Mouse (Mus musculus): ENCODE results near the gene Ly6g6f. TPM values are rescaled to one million over a fixed set of nuclear protein-coding genes. Genes with fewer than 3 reads are reported as not detected.
A peak's percentile ranks its signal among the peaks of the same experiment; 100 is the strongest.
"Not testable (repeated sequence)": the region's sequence is repeated elsewhere in the genome, so short reads cannot be mapped to it uniquely, and the experiment has no call there.

The Ly6g6f gene
- polyA plus RNA-seq, 1 experiment from 2014 or later = 0.13 TPM

DNA sequence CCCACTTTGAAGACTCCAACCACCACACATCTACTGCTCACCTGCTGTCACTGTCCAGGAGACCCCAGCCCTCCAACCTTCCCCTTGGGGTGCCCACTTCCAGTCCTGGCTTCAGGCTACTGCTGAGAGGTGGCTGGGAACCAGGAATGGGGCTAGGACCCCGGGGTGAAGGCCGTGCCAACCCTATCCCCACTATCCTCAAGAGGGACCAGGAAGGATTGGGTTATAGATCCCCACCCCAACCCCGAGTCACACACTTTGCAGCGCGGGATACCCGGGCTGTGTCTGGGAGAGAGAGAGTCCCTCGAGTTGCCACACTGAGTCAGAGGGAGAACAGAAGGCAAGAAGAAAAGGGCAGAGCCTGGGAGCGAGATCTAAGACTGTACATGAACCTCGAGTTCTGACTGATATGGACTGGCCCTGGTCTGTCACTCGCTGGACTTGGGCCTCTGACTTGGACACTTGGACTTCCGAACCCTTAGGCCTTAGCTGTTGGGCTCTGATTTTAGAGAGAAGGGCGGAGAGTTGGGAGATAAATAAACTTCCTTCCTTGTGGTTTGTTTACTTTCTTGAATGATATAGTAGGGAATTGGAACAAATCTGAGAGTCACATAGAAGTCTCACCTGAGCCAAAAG, 39.0 kb upstream of the Ly6g6f start:
- not testable (repeated sequence) for H3K27me3 ChIP-seq; H3K4me3 ChIP-seq; H3K9me3 ChIP-seq; ATAC-seq (ENCODE audit: insufficient number of reproducible peaks, low FRiP score, low TSS enrichment, low read depth); H3K4me2 ChIP-seq; H3K27ac ChIP-seq; H3K9ac ChIP-seq
- peaks cover 52% of the 10 kb centered on the region for H3K4me1 ChIP-seq
- 94% methylated on average over 12 of the region's 12 CpGs for WGBS
- peaks cover 26% of the 10 kb centered on the region for H3K36me3 ChIP-seq

- H3K27ac ChIP-seq; H3K4me2 ChIP-seq; H3K9me3 ChIP-seq; ATAC-seq (ENCODE audit: insufficient number of reproducible peaks, low FRiP score, low TSS enrichment, low read depth); H3K9ac ChIP-seq; H3K4me3 ChIP-seq; H3K27me3 ChIP-seq: not testable (repeated sequence)
- WGBS = 91% methylated on average over 9 of the region's 9 CpGs
- Histone ChIP-seq H3K36me3 (peaks cover 29% of the 10 kb centered on the region), H3K4me1 (peaks cover 45% of the 10 kb centered on the region)
Observed at GRCm38 (mm10) chr17:35123287-35123686, 37.9 kb upstream of the Ly6g6f start.

GRCm38 (mm10) chr17:35121871-35122303, 36.5 kb upstream of the Ly6g6f start, which contains the start of gene Csnk2b:
Csnk2b (minus strand) TSS chr17:35122053.
- under 1% methylated on average over 19 of the region's 19 CpGs for WGBS
- peak within 1 kb of the TSS; percentile 94 for H3K9ac ChIP-seq
- H3K27me3 ChIP-seq = no peaks in the 10 kb centered on the region
- peak within 1 kb of the TSS; percentile 93 for H3K27ac ChIP-seq
- peaks cover 39% of the 10 kb centered on the region for H3K36me3 ChIP-seq
- peak within 1 kb of the TSS; percentile 87 for H3K4me3 ChIP-seq
- H3K4me1 ChIP-seq = peaks cover 34% of the 10 kb centered on the region
- H3K9me3 ChIP-seq = no peaks in the 10 kb centered on the region
- peak within 1 kb of the TSS; percentile 90 for H3K4me2 ChIP-seq
- ATAC-seq (ENCODE audit: insufficient number of reproducible peaks, low FRiP score, low TSS enrichment, low read depth) = no peak

GRCm38 (mm10) chr17:35121143-35121799, 35.9 kb upstream of the Ly6g6f start, which contains the start of gene Gpank1:
Gpank1 (plus strand) TSS chr17:35121455.
- H3K4me1 ChIP-seq = peaks cover 30% of the 10 kb centered on the region
- peaks cover 44% of the 10 kb centered on the region for H3K36me3 ChIP-seq
- WGBS = under 1% methylated on average over 50 of the region's 50 CpGs
- peak within 1 kb of the TSS; percentile 87 for H3K4me3 ChIP-seq
- H3K27me3 ChIP-seq = no peaks in the 10 kb centered on the region
- peak; percentile 96 for ATAC-seq (ENCODE audit: insufficient number of reproducible peaks, low FRiP score, low TSS enrichment, low read depth)
- peak within 1 kb of the TSS; percentile 93 for H3K27ac ChIP-seq
- peak within 1 kb of the TSS; percentile 94 for H3K9ac ChIP-seq
- H3K9me3 ChIP-seq = no peaks in the 10 kb centered on the region
- H3K4me2 ChIP-seq = peak within 1 kb of the TSS; percentile 90

DNA sequence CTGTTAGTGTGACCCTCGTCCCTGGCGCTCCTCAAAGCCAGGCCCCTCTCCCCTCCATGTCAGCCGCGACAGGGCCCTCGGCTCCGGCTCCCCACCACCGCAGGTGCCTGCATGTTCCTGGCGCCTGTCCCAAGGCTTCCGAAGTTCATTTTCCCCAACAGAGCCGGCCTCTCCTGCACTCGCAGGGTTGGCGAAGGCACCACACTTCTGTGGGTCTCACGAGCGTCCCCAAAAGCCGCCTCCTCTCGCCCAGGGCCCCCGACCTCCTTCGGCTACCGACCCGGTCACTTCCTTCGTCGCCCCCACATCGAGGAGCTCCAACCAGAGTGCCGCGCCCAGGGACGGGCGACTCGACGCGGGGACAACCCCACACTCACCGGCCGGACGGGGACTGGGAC, 35.3 kb upstream of the Ly6g6f start:
- ATAC-seq (ENCODE audit: insufficient number of reproducible peaks, low FRiP score, low TSS enrichment, low read depth) = no peak
- Histone ChIP-seq H3K9me3 (no peaks in the 10 kb centered on the region), H3K27ac (peak overlapping the region; percentile 81), H3K4me3 (peak overlapping the region; percentile 87), H3K36me3 (peaks cover 49% of the 10 kb centered on the region), H3K4me1 (peaks cover 29% of the 10 kb centered on the region), H3K9ac (peak overlapping the region; percentile 94), H3K4me2 (peak overlapping the region; percentile 87), H3K27me3 (no peaks in the 10 kb centered on the region)
- WGBS = under 1% methylated on average over 33 of the region's 33 CpGs

DNA sequence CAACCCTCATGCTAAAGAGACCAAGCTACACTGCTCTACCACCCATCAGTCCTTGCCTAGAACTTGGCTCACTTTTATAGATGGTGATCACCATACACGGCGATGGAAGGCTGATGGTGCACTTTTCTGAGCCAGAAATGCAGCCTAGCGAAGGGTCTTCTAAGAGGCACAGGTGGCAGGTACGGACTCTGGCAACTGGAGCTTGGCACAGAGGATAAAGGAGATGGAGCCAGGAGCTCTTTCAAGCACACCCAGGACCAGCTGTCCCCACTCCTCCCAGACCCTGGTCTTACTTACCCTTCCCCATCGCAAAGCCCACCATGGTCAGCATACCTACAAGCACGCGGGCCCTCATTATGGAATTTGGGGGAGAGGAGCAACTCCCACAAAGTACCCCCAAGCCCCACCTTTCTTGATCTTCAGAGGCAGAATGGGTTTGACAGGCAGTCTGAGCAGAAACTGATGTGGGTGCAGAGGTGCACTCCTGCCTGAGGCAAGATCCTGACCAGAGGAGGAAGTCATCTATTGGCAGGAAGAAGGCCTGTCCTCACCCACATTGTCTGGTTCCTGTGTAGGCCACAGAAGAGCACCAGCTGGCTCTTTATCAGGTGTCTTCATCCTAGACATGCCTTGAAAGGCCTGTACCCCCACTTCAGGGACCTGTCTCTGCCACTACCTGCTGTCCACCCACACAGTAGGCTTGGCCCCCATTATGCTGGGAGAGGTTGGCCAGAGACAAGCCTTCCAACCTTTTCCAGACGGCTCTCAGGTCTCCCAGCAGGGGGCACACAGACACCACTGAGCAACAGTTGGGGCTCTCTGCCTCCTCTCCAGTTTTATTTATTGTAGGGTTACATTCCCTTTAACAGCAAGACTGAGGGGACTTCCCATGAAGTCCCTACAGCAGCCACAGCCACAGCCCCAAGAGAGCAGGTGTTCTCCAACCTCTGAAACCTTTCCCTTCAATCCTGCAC, 29.9 kb upstream of the Ly6g6f start, which contains the start of gene Ly6g5b:
TSS of gene Ly6g5b (minus strand) at position 383 of the 974 bp plus-strand sequence.
- H3K4me1 ChIP-seq = peaks cover 8% of the 10 kb centered on the region
- no peak within 1 kb of the TSS for H3K4me2 ChIP-seq
- no peaks in the 10 kb centered on the region for H3K9me3 ChIP-seq
- no peak within 1 kb of the TSS for H3K27ac ChIP-seq
- peaks cover 55% of the 10 kb centered on the region for H3K36me3 ChIP-seq
- H3K4me3 ChIP-seq = no peak within 1 kb of the TSS
- no peak within 1 kb of the TSS for H3K9ac ChIP-seq
- WGBS = 83% methylated on average over 8 of the region's 8 CpGs
- no peaks in the 10 kb centered on the region for H3K27me3 ChIP-seq
- no peak for ATAC-seq (ENCODE audit: insufficient number of reproducible peaks, low FRiP score, low TSS enrichment, low read depth)

- ATAC-seq (ENCODE audit: insufficient number of reproducible peaks, low FRiP score, low TSS enrichment, low read depth) = no peak
- H3K9me3 ChIP-seq = no peaks in the 10 kb centered on the region
- no peaks in the 10 kb centered on the region for H3K4me1 ChIP-seq
- no peak overlapping the region for H3K4me2 ChIP-seq
- H3K27me3 ChIP-seq = no peaks in the 10 kb centered on the region
- WGBS = 81% methylated on average over 9 of the region's 9 CpGs
- H3K9ac ChIP-seq = no peak overlapping the region
- no peak overlapping the region for H3K27ac ChIP-seq
- H3K4me3 ChIP-seq = no peak overlapping the region
- peaks cover 29% of the 10 kb centered on the region for H3K36me3 ChIP-seq
Observed at GRCm38 (mm10) chr17:35111774-35112173, 26.4 kb upstream of the Ly6g6f start.

DNA sequence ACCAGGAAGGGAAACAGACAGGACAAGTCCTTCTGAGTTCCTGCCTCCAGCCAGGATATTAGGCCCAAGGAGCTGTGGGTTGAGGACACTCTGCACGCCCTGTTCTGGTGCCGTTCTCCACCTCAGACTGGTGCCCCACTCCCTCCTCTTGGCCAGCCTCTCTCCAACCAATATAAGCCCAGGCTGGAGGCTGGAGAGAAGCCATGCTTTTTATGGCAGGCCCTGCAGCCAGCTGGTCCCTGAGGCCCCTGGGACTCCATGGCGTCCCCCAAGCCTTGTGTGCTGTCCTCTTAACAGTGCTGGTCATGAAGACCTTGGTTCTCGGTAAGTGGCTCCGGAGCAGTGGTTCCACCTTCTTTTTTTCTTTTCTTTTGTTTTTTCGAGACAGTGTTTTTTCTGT, 22.7 kb upstream of the Ly6g6f start, which contains the start of gene Ly6g5c:
TSS of gene Ly6g5c (plus strand) at position 183 of the 400 bp plus-strand sequence.
- no peaks in the 10 kb centered on the region for H3K27me3 ChIP-seq
- no peak within 1 kb of the TSS for H3K27ac ChIP-seq
- H3K4me2 ChIP-seq = no peak within 1 kb of the TSS
- no peak within 1 kb of the TSS for H3K9ac ChIP-seq
- H3K9me3 ChIP-seq = no peaks in the 10 kb centered on the region
- peaks cover 7% of the 10 kb centered on the region; the same call in 1 of the 2 replicates for H3K4me1 ChIP-seq
- WGBS = 81% methylated on average over 6 of the region's 6 CpGs
- no peak within 1 kb of the TSS for H3K4me3 ChIP-seq
- no peak for ATAC-seq (ENCODE audit: insufficient number of reproducible peaks, low FRiP score, low TSS enrichment, low read depth)
- H3K36me3 ChIP-seq = peaks cover 13% of the 10 kb centered on the region

DNA sequence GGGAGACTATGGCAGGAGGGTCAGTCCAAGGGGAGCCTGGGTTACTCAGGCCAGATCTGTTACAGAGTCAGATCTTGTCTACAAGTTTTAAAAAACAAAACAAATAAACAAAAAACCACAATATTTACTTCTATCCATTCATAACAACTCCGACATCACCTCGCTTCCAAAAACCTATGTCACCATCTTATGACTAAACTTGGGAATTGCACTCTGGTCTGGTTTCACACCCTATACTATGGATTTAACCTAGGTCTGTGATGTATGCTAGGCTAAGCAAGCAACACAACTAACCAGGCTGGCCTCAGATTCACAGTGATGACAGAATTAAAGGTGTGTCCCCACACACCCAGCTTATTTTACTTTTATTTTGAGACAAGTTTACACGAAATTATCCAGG, 21.1 kb upstream of the Ly6g6f start:
- no peak for ATAC-seq (ENCODE audit: insufficient number of reproducible peaks, low FRiP score, low TSS enrichment, low read depth)
- Histone ChIP-seq H3K27ac (no peak overlapping the region), H3K4me2 (no peak overlapping the region), H3K9me3 (no peaks in the 10 kb centered on the region), H3K4me3 (no peak overlapping the region), H3K9ac (no peak overlapping the region), H3K36me3 (peaks cover 28% of the 10 kb centered on the region), H3K4me1 (peaks cover 7% of the 10 kb centered on the region; the same call in 1 of the 2 replicates), H3K27me3 (no peaks in the 10 kb centered on the region)
- 60% methylated on average over 3 of the region's 3 CpGs for WGBS

- no peak for ATAC-seq (ENCODE audit: insufficient number of reproducible peaks, low FRiP score, low TSS enrichment, low read depth)
- peaks cover 7% of the 10 kb centered on the region; the same call in 1 of the 2 replicates for H3K4me1 ChIP-seq
- no peak overlapping the region for H3K9ac ChIP-seq
- H3K27me3 ChIP-seq = no peaks in the 10 kb centered on the region
- H3K9me3 ChIP-seq = no peaks in the 10 kb centered on the region
- no peak overlapping the region for H3K4me2 ChIP-seq
- 22% methylated on average over 13 of the region's 13 CpGs for WGBS
- no peak overlapping the region; the same call in 1 of the 2 replicates for H3K27ac ChIP-seq
- H3K4me3 ChIP-seq = no peak overlapping the region
- H3K36me3 ChIP-seq = peaks cover 35% of the 10 kb centered on the region
Observed at GRCm38 (mm10) chr17:35105740-35106389, 20.5 kb upstream of the Ly6g6f start.

GRCm38 (mm10) chr17:35104754-35105153, 19.3 kb upstream of the Ly6g6f start:
- H3K4me1 ChIP-seq = peaks cover 7% of the 10 kb centered on the region; the same call in 1 of the 2 replicates
- 87% methylated on average over 6 of the region's 6 CpGs for WGBS

More at GRCm38 (mm10) chr17:35104754-35105153, 19.3 kb upstream of the Ly6g6f start:
- no peak overlapping the region for H3K4me3 ChIP-seq
- H3K36me3 ChIP-seq = peaks cover 46% of the 10 kb centered on the region
- H3K27me3 ChIP-seq = no peaks in the 10 kb centered on the region
- H3K9me3 ChIP-seq = no peaks in the 10 kb centered on the region
- H3K27ac ChIP-seq = no peak overlapping the region
- H3K4me2 ChIP-seq = no peak overlapping the region
- H3K9ac ChIP-seq = no peak overlapping the region
- no peak for ATAC-seq (ENCODE audit: insufficient number of reproducible peaks, low FRiP score, low TSS enrichment, low read depth)

Data from limb, embryonic 15.5 days (tissue).